Mouse (Mus musculus): ENCODE data around the gene Gm47955.
"Not testable (repeated sequence)": the region's sequence is repeated elsewhere in the genome, so short reads cannot be mapped to it uniquely, and the experiment has no call there.

The Gm47955 gene

GRCm38 (mm10) chr1:82959870-82960385 lies at the start of gene Gm47955:
TSS of gene Gm47955 (plus strand) at chr1:82960286.
- in situ Hi-C loops (cut with MseI, MboI): no loop called here

- in situ Hi-C loops (cut with MseI, MboI): no loop called here
Measured at GRCm38 (mm10) chr1:82913025-82913424, 47.1 kb upstream of the Gm47955 start, which contains the start of gene A030005L19Rik. TSS of gene A030005L19Rik (plus strand) at chr1:82913325.

- in situ Hi-C loops (cut with MseI, MboI): not testable (repeated sequence)
Measured at GRCm38 (mm10) chr1:82913434-82913833, 46.7 kb upstream of the Gm47955 start.

GRCm38 (mm10) chr1:82924650-82925049 lies 35.4 kb upstream of the Gm47955 start, which contains the start of gene A030014E15Rik:
TSS of gene A030014E15Rik (plus strand) at chr1:82924917.
- in situ Hi-C loops (cut with MseI, MboI): no loop called here

- in situ Hi-C loops (cut with MseI, MboI): not testable (repeated sequence)
Measured at GRCm38 (mm10) chr1:82930558-82930957, 29.5 kb upstream of the Gm47955 start.

GRCm38 (mm10) chr1:82931326-82931725 lies 28.8 kb upstream of the Gm47955 start, which contains the start of gene Gm6217:
TSS of gene Gm6217 (minus strand) at chr1:82931399.
- in situ Hi-C loops (cut with MseI, MboI): not testable (repeated sequence)

GRCm38 (mm10) chr1:82938666-82939065 lies 21.4 kb upstream of the Gm47955 start:
- in situ Hi-C loops (cut with MseI, MboI): no loop called here

GRCm38 (mm10) chr1:82942505-82942904 lies 17.6 kb upstream of the Gm47955 start:
- in situ Hi-C loops (cut with MseI, MboI): not testable (repeated sequence)

- in situ Hi-C loops (cut with MseI, MboI): not testable (repeated sequence)
Measured at GRCm38 (mm10) chr1:82943295-82943694, 16.8 kb upstream of the Gm47955 start, which contains the start of gene A030003K21Rik. TSS of gene A030003K21Rik (minus strand) at chr1:82943388.

- in situ Hi-C loops (cut with MseI, MboI): not testable (repeated sequence)
Measured at GRCm38 (mm10) chr1:82946029-82946428, 14.1 kb upstream of the Gm47955 start.

GRCm38 (mm10) chr1:82948601-82949000 lies 11.5 kb upstream of the Gm47955 start:
- in situ Hi-C loops (cut with MseI, MboI): no loop called here

- in situ Hi-C loops (cut with MseI, MboI): not testable (repeated sequence)
Measured at GRCm38 (mm10) chr1:82955913-82956312, 4.2 kb upstream of the Gm47955 start, which contains the start of gene Gm7544. TSS of gene Gm7544 (minus strand) at chr1:82956013.

GRCm38 (mm10) chr1:82966413-82966812 lies 6.3 kb downstream of the Gm47955 start:
- in situ Hi-C loops (cut with MseI, MboI): no loop called here

- in situ Hi-C loops (cut with MseI, MboI): no loop called here
Measured at GRCm38 (mm10) chr1:82972046-82972445, 12.0 kb downstream of the Gm47955 start.

- in situ Hi-C loops (cut with MseI, MboI): no loop called here
Measured at GRCm38 (mm10) chr1:82973244-82973643, 13.2 kb downstream of the Gm47955 start.

GRCm38 (mm10) chr1:82973901-82974300 lies 13.8 kb downstream of the Gm47955 start:
- in situ Hi-C loops (cut with MseI, MboI): no loop called here

GRCm38 (mm10) chr1:82974342-82974741 lies 14.3 kb downstream of the Gm47955 start:
- in situ Hi-C loops (cut with MseI, MboI): no loop called here

GRCm38 (mm10) chr1:82975750-82976149 lies 15.7 kb downstream of the Gm47955 start:
- in situ Hi-C loops (cut with MseI, MboI): loop anchor here (5.0 to 25.0 kb wide), 2 partner anchors 183 to 413 kb away; no protein-coding TSS in a partner anchor

GRCm38 (mm10) chr1:82977840-82978239 lies 17.8 kb downstream of the Gm47955 start:
- in situ Hi-C loops (cut with MseI, MboI): loop anchor here (5.0 to 25.0 kb wide), 2 partner anchors 186 to 416 kb away; no protein-coding TSS in a partner anchor

GRCm38 (mm10) chr1:82986738-82987137 lies 26.7 kb downstream of the Gm47955 start:
- in situ Hi-C loops (cut with MseI, MboI): loop anchor here in 1 of 2 experiments (10.0 to 25.0 kb wide), 2 partner anchors 202 to 424 kb away; no protein-coding TSS in a partner anchor

- in situ Hi-C loops (cut with MseI, MboI): loop anchor here in 1 of 2 experiments (10.0 to 25.0 kb wide), 2 partner anchors 203 to 425 kb away; no protein-coding TSS in a partner anchor
Measured at GRCm38 (mm10) chr1:82987530-82988198, 27.6 kb downstream of the Gm47955 start.

- in situ Hi-C loops (cut with MseI, MboI): loop anchor here in 1 of 2 experiments (25.0 kb wide), 1 partner anchor 429 kb away; no protein-coding TSS in a partner anchor
Measured at GRCm38 (mm10) chr1:82991062-82991461, 31.0 kb downstream of the Gm47955 start.

Data from mouse trophoblast stem cell (cell line).